Mouse (Mus musculus): Measurements from ENCODE around the gene Olfr1216. TPM values are rescaled to one million over a fixed set of nuclear protein-coding genes. Genes with fewer than 3 reads are reported as not detected.
"Not testable (repeated sequence)": the region's sequence is repeated elsewhere in the genome, so short reads cannot be mapped to it uniquely, and the experiment has no call there.

Olfr1216 gene
- total RNA-seq (2021), result not detected
- long read RNA-seq, experiment 1, result 0 reads
- long read RNA-seq, experiment 2, result 0 reads

- DNase-seq, result no peak
Measured at GRCm38 (mm10) chr2:89018240-89018639, at the start of gene Olfr1216. Gene Olfr1216, minus strand, starts transcription at chr2:89018340.

GRCm38 (mm10) chr2:89061087-89061486 lies 42.9 kb upstream of the Olfr1216 start, which contains the start of gene Olfr1218:
Gene Olfr1218, minus strand, starts transcription at chr2:89061187.
- no peak for DNase-seq

GRCm38 (mm10) chr2:89031965-89032364 lies 13.8 kb upstream of the Olfr1216 start, which contains the start of gene Olfr1217:
Gene Olfr1217, minus strand, starts transcription at chr2:89032065.
- DNase-seq, result no peak

GRCm38 (mm10) chr2:89021436-89021835 lies 3.3 kb upstream of the Olfr1216 start:
- DNase-seq, result not testable (repeated sequence)

- no peak for DNase-seq
Measured at GRCm38 (mm10) chr2:89006873-89007272, 11.3 kb downstream of the Olfr1216 start, which contains the start of gene Olfr1215. Gene Olfr1215, minus strand, starts transcription at chr2:89006973.

GRCm38 (mm10) chr2:88992553-88992952 lies 25.6 kb downstream of the Olfr1216 start, which contains the start of gene Olfr1214:
Gene Olfr1214, minus strand, starts transcription at chr2:88992653.
- DNase-seq, result no peak

- DNase-seq, result no peak
Measured at GRCm38 (mm10) chr2:88980181-88980580, 38.0 kb downstream of the Olfr1216 start, which contains the start of gene Gm13762. Gene Gm13762, minus strand, starts transcription at chr2:88980281.

Other genes with a start within 250 kb of the Olfr1216 start
- gene Olfr1200, start 247.9 kb downstream of the Olfr1216 start, total RNA-seq (2021), result not detected
- not detected for gene Olfr1201, start 225.3 kb downstream of the Olfr1216 start, total RNA-seq (2021)
- not detected for gene Olfr1202, start 203.8 kb downstream of the Olfr1216 start, total RNA-seq (2021)
- not detected for gene Olfr1205, start 188.6 kb downstream of the Olfr1216 start, total RNA-seq (2021)
- not detected for gene Olfr1204, start 169.0 kb downstream of the Olfr1216 start, total RNA-seq (2021)
- gene Olfr1206, start 155.1 kb downstream of the Olfr1216 start, total RNA-seq (2021), result not detected
- not detected for gene Olfr1208, start 116.0 kb downstream of the Olfr1216 start, total RNA-seq (2021)
- not detected for gene Olfr1209, start 103.2 kb downstream of the Olfr1216 start, total RNA-seq (2021)
- not detected for gene Olfr1211, start 80.2 kb downstream of the Olfr1216 start, total RNA-seq (2021)
- not detected for gene Olfr1212, start 64.4 kb downstream of the Olfr1216 start, total RNA-seq (2021)
- gene Gm13762, start 38.1 kb downstream of the Olfr1216 start, total RNA-seq (2021), result not detected
- not detected for gene Olfr1214, start 25.7 kb downstream of the Olfr1216 start, total RNA-seq (2021)
- gene Olfr1215, start 11.4 kb downstream of the Olfr1216 start, total RNA-seq (2021), result not detected
- not detected for gene Olfr1217, start 13.7 kb upstream of the Olfr1216 start, total RNA-seq (2021)
- not detected for gene Olfr1218, start 42.8 kb upstream of the Olfr1216 start, total RNA-seq (2021)
- not detected for gene Olfr1219, start 65.2 kb upstream of the Olfr1216 start, total RNA-seq (2021)
- gene Olfr1220, start 88.5 kb upstream of the Olfr1216 start, total RNA-seq (2021), result not detected
- gene Olfr1221, start 98.9 kb upstream of the Olfr1216 start, total RNA-seq (2021), result not detected
- not detected for gene Olfr1222, start 114.7 kb upstream of the Olfr1216 start, total RNA-seq (2021)
- not detected for gene Olfr1223, start 133.2 kb upstream of the Olfr1216 start, total RNA-seq (2021)
- not detected for gene Olfr1224-ps1, start 145.8 kb upstream of the Olfr1216 start, total RNA-seq (2021)
- gene Olfr1225, start 156.3 kb upstream of the Olfr1216 start, total RNA-seq (2021), result not detected
- not detected for gene Olfr1226, start 181.7 kb upstream of the Olfr1216 start, total RNA-seq (2021)
- not detected for gene Olfr1228, start 235.7 kb upstream of the Olfr1216 start, total RNA-seq (2021)

Data from gastrocnemius, postnatal 10 days (tissue).